Mouse (Mus musculus) spleen, adult 2 months (tissue): ENCODE data around the gene Rai2. TPM values are rescaled to one million over a fixed set of nuclear protein-coding genes. Genes with fewer than 3 reads are reported as not detected.

Experiments used
- DNase-seq, 2 experiments: peaks; one replicate each; pipeline versions ENCODE4 v3.0.0 to v3.0.0-alpha.2; 2012 to 2021; ENCODE audit warnings: low spot score in 2 of 2, low read depth in 1 of 2
- H3K27ac ChIP-seq: fragments of 200-500 bp; 2 replicates; pipeline ENCODE4 v1.5.1; 2012; ENCODE audit warnings: low read length, inconsistent platforms; ENCODE audit not compliant: insufficient read depth
- H3K27me3 ChIP-seq: fragments of 200-500 bp; 2 replicates; pipeline ENCODE4 v1.6.1; 2012; ENCODE audit warnings: mild to moderate bottlenecking, moderate library complexity, low read length, inconsistent platforms; ENCODE audit not compliant: control insufficient read depth, insufficient read depth
- H3K36me3 ChIP-seq: fragments of 200-500 bp; 2 replicates; pipeline ENCODE4 v1.6.1; 2012; ENCODE audit warnings: mild to moderate bottlenecking, low read length, inconsistent platforms; ENCODE audit not compliant: control insufficient read depth, insufficient read depth
- H3K4me1 ChIP-seq: fragments of 200-500 bp; 2 replicates; pipeline ENCODE4 v1.6.1; 2011; ENCODE audit warnings: inconsistent platforms; ENCODE audit not compliant: control insufficient read depth, insufficient read depth, insufficient read length
- H3K4me3 ChIP-seq: fragments of 200-500 bp; 2 replicates; pipeline ENCODE4 v1.5.1; 2011; ENCODE audit warnings: mild to moderate bottlenecking, inconsistent platforms; ENCODE audit not compliant: insufficient read depth, insufficient read length; ENCODE audit errors: extremely low read depth
- CTCF ChIP-seq: fragments of 200-500 bp; IDR thresholded peaks from 2 replicates; pipeline ENCODE4 v1.5.1; 2011; ENCODE audit warnings: mild to moderate bottlenecking, inconsistent platforms; ENCODE audit not compliant: insufficient read depth, insufficient read length, insufficient replicate concordance; ENCODE audit errors: extremely low read depth
- POLR2A ChIP-seq: fragments of 200-500 bp; IDR thresholded peaks from 2 replicates; pipeline ENCODE4 v1.6.1; 2011; ENCODE audit warnings: low read depth, low read length, inconsistent platforms
- WGBS: fragments of 180-500 bp; shearing (Covaris S2); methylation state at CpG from one replicate; pipeline ENCODE4 v1.1.7; 2018; 5-methylcytosine and 5-hydroxymethylcytosine counted together
- polyA plus RNA-seq: library from polyadenylated mRNA; depleted of rRNA; stranded (reverse); fragments of >200 nt; gene quantifications from 2 replicates; pipeline ENCODE4 v1.2.3, GENCODE M21; 2012

The Rai2 gene
- polyA plus RNA-seq, 1 experiment = 2.9 TPM

- no peak for DNase-seq
- Histone ChIP-seq H3K36me3 (no peaks in the 10 kb centered on the region), H3K27me3 (no peaks in the 10 kb centered on the region), H3K4me3 (no peak overlapping the region), H3K4me1 (no peaks in the 10 kb centered on the region), H3K27ac (no peak overlapping the region)
- TF ChIP-seq POLR2A (no peak), CTCF (no peak)
- WGBS = 69% methylated on average over 1 of the region's 1 CpGs
These were observed 22.5 kb downstream of the Rai2 start for GRCm38 (mm10) chrX:161739374-161739773.

- Histone ChIP-seq H3K27me3 (no peaks in the 10 kb centered on the region), H3K4me1 (no peaks in the 10 kb centered on the region), H3K4me3 (no peak overlapping the region), H3K27ac (no peak overlapping the region), H3K36me3 (no peaks in the 10 kb centered on the region)
- no peak for TF ChIP-seq POLR2A
- WGBS = 45% methylated on average over 3 of the region's 3 CpGs
- no peak for DNase-seq
These were observed 26.2 kb downstream of the Rai2 start for GRCm38 (mm10) chrX:161743080-161743479.

DNA sequence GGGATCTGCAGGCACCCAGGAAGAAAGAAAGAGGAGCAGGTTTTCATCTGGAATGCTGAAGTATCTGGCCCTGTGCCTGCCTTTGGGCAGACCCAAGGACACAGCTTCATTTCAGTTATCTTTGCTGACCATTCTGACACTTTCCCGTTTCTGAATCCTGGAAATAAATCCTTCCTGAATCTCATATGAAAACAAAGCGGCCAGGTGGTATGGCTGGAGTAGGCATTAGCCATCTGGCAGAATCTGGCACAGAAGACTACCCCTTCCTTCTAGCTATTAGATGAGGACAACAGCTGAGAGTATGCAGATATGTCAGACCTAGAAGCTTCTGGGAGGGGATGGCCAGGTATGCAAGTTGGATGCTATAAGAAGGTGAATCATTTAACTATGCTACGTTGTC, 28.4 kb downstream of the Rai2 start:
- no peak overlapping the region for H3K4me3 ChIP-seq
- 77% methylated on average over 3 of the region's 3 CpGs for WGBS
- no peaks in the 10 kb centered on the region for H3K36me3 ChIP-seq
- DNase-seq = no peak
- TF ChIP-seq CTCF = no peak
- no peak for TF ChIP-seq POLR2A
- H3K27ac ChIP-seq = no peak overlapping the region
- no peaks in the 10 kb centered on the region for H3K4me1 ChIP-seq
- H3K27me3 ChIP-seq = no peaks in the 10 kb centered on the region

DNA sequence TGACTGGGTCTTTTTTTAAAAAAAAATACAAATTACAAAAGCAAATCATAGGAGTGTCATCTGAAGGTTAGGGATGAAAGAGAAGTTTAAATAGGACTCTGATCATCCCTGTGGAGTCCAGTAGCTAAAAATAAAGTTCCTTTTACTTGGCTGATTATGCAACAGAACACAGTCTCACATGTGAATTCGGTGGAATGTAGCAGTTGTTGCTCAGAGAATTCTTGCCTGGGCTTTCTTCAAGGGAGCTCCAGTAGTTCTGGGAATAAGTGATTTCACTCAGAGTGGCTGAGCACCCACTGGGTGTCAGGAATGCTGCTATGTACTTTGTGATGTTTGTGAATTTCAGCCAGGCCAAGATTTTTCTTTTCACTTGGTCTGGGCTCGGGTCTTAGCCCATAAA, 30.5 kb downstream of the Rai2 start:
- Histone ChIP-seq H3K4me1 (no peaks in the 10 kb centered on the region), H3K27ac (no peak overlapping the region), H3K36me3 (no peaks in the 10 kb centered on the region), H3K4me3 (no peak overlapping the region), H3K27me3 (no peaks in the 10 kb centered on the region)
- 71% methylated on average over 2 of the region's 2 CpGs for WGBS
- TF ChIP-seq CTCF = no peak
- no peak for TF ChIP-seq POLR2A
- DNase-seq = no peak

- Histone ChIP-seq H3K27me3 (no peaks in the 10 kb centered on the region), H3K4me3 (no peak overlapping the region), H3K36me3 (no peaks in the 10 kb centered on the region), H3K27ac (no peak overlapping the region), H3K4me1 (no peaks in the 10 kb centered on the region)
- 67% methylated on average over 2 of the region's 2 CpGs for WGBS
- TF ChIP-seq POLR2A (no peak), CTCF (no peak)
- no peak for DNase-seq
These were observed 36.6 kb downstream of the Rai2 start for GRCm38 (mm10) chrX:161753514-161753913.

- H3K27me3 ChIP-seq = no peaks in the 10 kb centered on the region
- H3K36me3 ChIP-seq = no peaks in the 10 kb centered on the region
- no peaks in the 10 kb centered on the region for H3K4me1 ChIP-seq
- 72% methylated on average over 12 of the region's 12 CpGs for WGBS
- DNase-seq = no peak
- no peak overlapping the region for H3K27ac ChIP-seq
- TF ChIP-seq POLR2A (no peak), CTCF (no peak)
- no peak overlapping the region for H3K4me3 ChIP-seq
These were observed 59.6 kb downstream of the Rai2 start for GRCm38 (mm10) chrX:161776321-161776962.

DNA sequence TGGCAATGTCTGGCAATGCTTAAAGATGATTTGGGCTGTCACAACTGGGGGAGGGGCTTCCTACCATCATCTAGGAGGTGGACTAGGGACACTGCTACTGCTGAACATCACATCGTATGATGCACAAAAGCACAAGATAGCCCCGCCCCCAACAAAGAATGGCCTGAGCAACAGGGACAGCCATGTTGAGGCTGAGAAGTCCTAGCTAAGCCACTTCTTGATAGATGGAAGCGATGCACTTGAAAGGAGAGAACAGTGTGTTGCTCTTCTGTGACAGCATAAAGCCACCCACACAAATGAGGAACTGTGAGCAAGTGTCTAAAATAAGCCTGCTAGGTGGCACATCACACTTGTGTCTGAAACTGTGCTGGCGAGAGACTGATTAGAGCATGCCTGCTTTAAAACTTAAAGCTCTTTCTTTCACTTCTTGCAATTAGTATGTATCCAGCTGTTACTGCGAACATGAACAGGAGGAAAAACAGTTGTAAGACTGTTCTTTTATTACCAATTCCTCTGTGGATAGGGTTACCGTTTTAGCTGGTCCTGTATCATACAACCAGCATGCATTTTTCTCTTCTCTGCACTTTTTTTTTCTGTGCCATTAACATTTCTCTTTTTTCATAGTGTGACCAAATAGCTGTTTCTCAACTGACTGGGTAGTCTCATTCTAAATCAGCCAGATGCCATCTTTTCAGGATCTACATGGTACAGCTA, 63.6 kb downstream of the Rai2 start:
- H3K4me3 ChIP-seq = no peak overlapping the region
- H3K27me3 ChIP-seq = no peaks in the 10 kb centered on the region
- DNase-seq = no peak
- 66% methylated on average over 6 of the region's 6 CpGs for WGBS
- no peak overlapping the region for H3K27ac ChIP-seq
- TF ChIP-seq CTCF = no peak
- TF ChIP-seq POLR2A = no peak
- H3K4me1 ChIP-seq = no peaks in the 10 kb centered on the region
- H3K36me3 ChIP-seq = no peaks in the 10 kb centered on the region
